Mouse (Mus musculus): ENCODE measurements around the gene Crybb1. TPM values are rescaled to one million over a fixed set of nuclear protein-coding genes. Genes with fewer than 3 reads are reported as not detected.

Gene Crybb1
- total and polyA plus RNA-seq, 2 experiments from 2014 or later: 5.0 to 10.8 TPM

- no peaks in the 10 kb centered on the region for H3K27me3 ChIP-seq (ENCODE audit: insufficient read depth, low read length)
- no peaks in the 10 kb centered on the region for H3K9me3 ChIP-seq (ENCODE audit: low read length)
- H3K4me2 ChIP-seq (ENCODE audit: low read depth): no peak overlapping the region
- 0 out of 2 replicates have a peak overlapping the region, but pooled peaks have one; percentile 35 for H3K27ac ChIP-seq (ENCODE audit: low read depth, low read length)
- ATAC-seq (no peak), DNase-seq (no peak)
- H3K4me3 ChIP-seq (ENCODE audit: low read depth, low read length): no peak overlapping the region
- WGBS: 77% methylated on average over 4 of the region's 4 CpGs
- no peak for TF ChIP-seq CTCF (IDR thresholded peaks at IDR 0.05; ENCODE audit: low read depth)
- peaks cover 38% of the 10 kb centered on the region for H3K36me3 ChIP-seq (ENCODE audit: insufficient read depth)
- H3K9ac ChIP-seq: no peak overlapping the region
- peaks cover 20% of the 10 kb centered on the region for H3K4me1 ChIP-seq (ENCODE audit: insufficient read depth)
These were observed 36.9 kb upstream of the Crybb1 start for GRCm38 (mm10) chr5:112218679-112219078.

GRCm38 (mm10) chr5:112219398-112219797, 36.2 kb upstream of the Crybb1 start:
- Histone ChIP-seq H3K27ac (ENCODE audit: low read depth, low read length) (no peak overlapping the region; the same call in 1 of the 2 replicates), H3K36me3 (ENCODE audit: insufficient read depth) (peaks cover 45% of the 10 kb centered on the region), H3K4me2 (ENCODE audit: low read depth) (no peak overlapping the region), H3K4me1 (ENCODE audit: insufficient read depth) (peaks cover 14% of the 10 kb centered on the region), H3K9ac (no peak overlapping the region), H3K27me3 (ENCODE audit: insufficient read depth, low read length) (no peaks in the 10 kb centered on the region), H3K9me3 (ENCODE audit: low read length) (no peaks in the 10 kb centered on the region), H3K4me3 (ENCODE audit: low read depth, low read length) (no peak overlapping the region)
- WGBS: 33% methylated on average over 1 of the region's 1 CpGs
- DNase-seq (no peak), ATAC-seq (no peak)
- TF ChIP-seq CTCF (IDR thresholded peaks at IDR 0.05; ENCODE audit: low read depth): no peak

GRCm38 (mm10) chr5:112220203-112220602, 35.4 kb upstream of the Crybb1 start:
- Histone ChIP-seq H3K4me1 (ENCODE audit: insufficient read depth) (peaks cover 10% of the 10 kb centered on the region), H3K9ac (no peak overlapping the region), H3K36me3 (ENCODE audit: insufficient read depth) (peaks cover 48% of the 10 kb centered on the region), H3K9me3 (ENCODE audit: low read length) (no peaks in the 10 kb centered on the region), H3K27ac (ENCODE audit: low read depth, low read length) (no peak overlapping the region), H3K4me2 (ENCODE audit: low read depth) (no peak overlapping the region), H3K4me3 (ENCODE audit: low read depth, low read length) (no peak overlapping the region), H3K27me3 (ENCODE audit: insufficient read depth, low read length) (no peaks in the 10 kb centered on the region)
- WGBS: 87% methylated on average over 8 of the region's 8 CpGs
- ATAC-seq (no peak), DNase-seq (no peak)
- no peak for TF ChIP-seq CTCF (IDR thresholded peaks at IDR 0.05; ENCODE audit: low read depth)

GRCm38 (mm10) chr5:112225591-112225990, 30.0 kb upstream of the Crybb1 start:
- H3K4me1 ChIP-seq (ENCODE audit: insufficient read depth): peaks cover 15% of the 10 kb centered on the region
- no peak overlapping the region for H3K27ac ChIP-seq (ENCODE audit: low read depth, low read length)
- DNase-seq (no peak), ATAC-seq (no peak)
- peaks cover 28% of the 10 kb centered on the region for H3K36me3 ChIP-seq (ENCODE audit: insufficient read depth)
- H3K9me3 ChIP-seq (ENCODE audit: low read length): no peaks in the 10 kb centered on the region
- peak overlapping the region; percentile 43 for H3K9ac ChIP-seq
- H3K4me3 ChIP-seq (ENCODE audit: low read depth, low read length): peak overlapping the region; percentile 69
- WGBS: 10% methylated on average over 6 of the region's 6 CpGs
- peak overlapping the region; percentile 84 for H3K4me2 ChIP-seq (ENCODE audit: low read depth)
- H3K27me3 ChIP-seq (ENCODE audit: insufficient read depth, low read length): no peaks in the 10 kb centered on the region
- TF ChIP-seq CTCF (IDR thresholded peaks at IDR 0.05; ENCODE audit: low read depth): no peak

GRCm38 (mm10) chr5:112227354-112227753, 28.3 kb upstream of the Crybb1 start:
- Histone ChIP-seq H3K4me3 (ENCODE audit: low read depth, low read length) (peak overlapping the region; percentile 69), H3K9ac (peak overlapping the region; percentile 91), H3K36me3 (ENCODE audit: insufficient read depth) (peaks cover 16% of the 10 kb centered on the region), H3K27me3 (ENCODE audit: insufficient read depth, low read length) (no peaks in the 10 kb centered on the region), H3K4me2 (ENCODE audit: low read depth) (peak overlapping the region; percentile 84), H3K9me3 (ENCODE audit: low read length) (no peaks in the 10 kb centered on the region), H3K4me1 (ENCODE audit: insufficient read depth) (peaks cover 15% of the 10 kb centered on the region), H3K27ac (ENCODE audit: low read depth, low read length) (peak overlapping the region; percentile 92)
- no peak for TF ChIP-seq CTCF (IDR thresholded peaks at IDR 0.05; ENCODE audit: low read depth)
- ATAC-seq (peak; percentile 36), DNase-seq (peak; percentile 64)
- 2% methylated on average over 30 of the region's 30 CpGs for WGBS

DNA sequence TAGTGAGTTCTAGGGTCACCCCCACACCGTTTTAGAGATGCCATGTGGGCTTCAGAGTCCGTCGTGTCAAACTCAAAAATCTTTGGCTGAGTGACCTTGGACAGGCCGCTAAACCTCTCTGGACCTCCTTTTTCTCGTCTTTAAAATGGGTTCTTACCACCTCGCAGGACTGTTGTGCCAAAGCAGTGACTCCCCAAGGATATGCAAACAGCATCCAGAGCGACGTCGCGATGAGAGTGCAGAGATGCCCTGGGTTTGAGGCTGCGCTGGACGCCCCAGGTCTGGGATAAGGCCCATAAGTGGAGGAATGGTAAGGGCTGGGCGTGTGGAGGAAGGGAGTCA, 27.7 kb upstream of the Crybb1 start:
- H3K4me3 ChIP-seq (ENCODE audit: low read depth, low read length): peak overlapping the region; percentile 69
- peak overlapping the region; percentile 92 for H3K27ac ChIP-seq (ENCODE audit: low read depth, low read length)
- peaks cover 16% of the 10 kb centered on the region for H3K36me3 ChIP-seq (ENCODE audit: insufficient read depth)
- ATAC-seq (no peak; the same call in none of the 2 replicates), DNase-seq (peak; percentile 64)
- peaks cover 15% of the 10 kb centered on the region for H3K4me1 ChIP-seq (ENCODE audit: insufficient read depth)
- H3K27me3 ChIP-seq (ENCODE audit: insufficient read depth, low read length): no peaks in the 10 kb centered on the region
- 2% methylated on average over 13 of the region's 13 CpGs for WGBS
- peak overlapping the region; percentile 84 for H3K4me2 ChIP-seq (ENCODE audit: low read depth)
- H3K9ac ChIP-seq: peak overlapping the region; percentile 91
- no peak for TF ChIP-seq CTCF (IDR thresholded peaks at IDR 0.05; ENCODE audit: low read depth)
- no peaks in the 10 kb centered on the region for H3K9me3 ChIP-seq (ENCODE audit: low read length)

DNA sequence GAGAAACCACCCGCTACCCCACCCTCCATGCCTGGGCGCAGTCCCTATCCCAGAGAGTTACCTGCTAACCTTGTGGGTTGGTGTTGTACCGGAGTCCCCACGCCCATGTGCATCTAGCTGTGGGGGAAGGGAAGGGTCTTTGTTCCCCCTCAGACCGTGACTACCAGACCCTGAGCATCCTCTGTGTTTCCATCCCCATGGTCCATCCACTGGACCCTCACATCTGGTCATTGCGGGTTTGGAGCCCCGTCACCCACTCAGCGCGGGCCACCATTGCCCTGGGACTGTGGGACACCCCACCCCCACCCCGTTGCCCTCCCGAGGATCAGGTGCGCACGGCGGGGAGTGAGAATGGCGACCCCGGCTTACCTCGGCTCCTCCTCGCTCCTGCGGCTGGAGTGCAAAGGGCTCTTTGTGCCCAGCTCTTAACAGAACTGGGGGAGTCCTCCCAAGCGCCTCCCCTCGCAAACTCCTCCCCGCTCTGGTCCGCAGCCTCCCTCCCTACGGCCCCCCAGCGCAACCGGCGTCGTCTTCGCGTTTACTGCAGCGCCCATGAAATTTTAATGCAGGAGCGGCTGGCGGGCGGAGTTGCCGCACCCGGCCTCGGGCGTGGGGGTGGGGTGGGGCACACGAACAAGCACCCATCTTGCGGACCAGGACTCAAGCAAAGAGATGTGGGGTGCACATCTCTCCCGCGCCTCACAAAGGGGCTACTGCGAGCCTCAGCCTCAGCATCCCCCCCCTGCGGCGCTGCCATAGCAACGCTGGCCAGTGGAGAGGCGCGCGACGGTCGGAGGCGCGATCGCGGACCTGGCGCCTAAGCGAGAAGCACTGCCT, 27.2 kb upstream of the Crybb1 start:
- ATAC-seq: peak; percentile 80
- H3K9me3 ChIP-seq (ENCODE audit: low read length): no peaks in the 10 kb centered on the region
- peaks cover 15% of the 10 kb centered on the region for H3K4me1 ChIP-seq (ENCODE audit: insufficient read depth)

More for the DNA sequence above, 27.2 kb upstream of the Crybb1 start:
- Histone ChIP-seq H3K4me3 (ENCODE audit: low read depth, low read length) (peak overlapping the region; percentile 69), H3K27ac (ENCODE audit: low read depth, low read length) (peak overlapping the region; percentile 92), H3K27me3 (ENCODE audit: insufficient read depth, low read length) (no peaks in the 10 kb centered on the region), H3K36me3 (ENCODE audit: insufficient read depth) (peaks cover 12% of the 10 kb centered on the region), H3K9ac (peak overlapping the region; percentile 91), H3K4me2 (ENCODE audit: low read depth) (peak overlapping the region; percentile 84)
- WGBS: under 1% methylated on average over 56 of the region's 57 CpGs
- peak; percentile 86 for DNase-seq
- TF ChIP-seq CTCF (IDR thresholded peaks at IDR 0.05; ENCODE audit: low read depth): peak; percentile 20; the same call in 1 of the 2 replicates

Measured in forebrain, postnatal 0 days (tissue).